Mouse (Mus musculus): ENCODE measurements around the gene Snx18. TPM values are rescaled to one million over a fixed set of nuclear protein-coding genes. Genes with fewer than 3 reads are reported as not detected.

Snx18 gene
- total RNA-seq, 2 experiments from 2014 or later = 15.3 to 16.3 TPM

DNA sequence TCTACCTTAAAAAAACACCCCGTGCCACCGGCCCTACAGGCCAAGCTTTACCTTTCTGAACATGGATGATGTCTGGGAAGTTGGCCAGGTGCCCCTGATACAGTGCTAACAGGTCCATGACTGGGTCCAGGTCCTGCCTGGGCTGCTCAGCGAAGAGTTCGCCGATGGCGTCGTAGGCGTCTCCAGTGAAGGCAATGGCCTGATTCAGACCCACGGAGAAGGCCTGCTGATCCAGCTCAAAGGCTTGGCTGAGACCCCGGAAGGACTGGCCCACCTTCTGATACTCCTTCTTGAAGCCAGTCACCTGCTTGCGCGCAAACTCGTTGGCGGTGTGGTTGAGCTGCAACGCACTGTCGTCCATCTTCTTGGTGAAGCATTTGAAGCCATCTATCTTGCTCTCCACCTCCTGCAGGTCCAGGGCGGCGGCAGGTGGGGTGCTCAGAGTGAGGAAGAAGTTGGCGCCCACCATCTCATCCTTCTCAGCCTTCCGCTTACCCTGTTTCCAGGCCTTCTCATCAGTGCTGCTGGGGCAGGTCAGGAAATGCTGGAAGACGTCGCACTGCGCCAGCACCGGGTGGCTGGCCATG, 1.5 kb downstream of the Snx18 start:
- no peak for ATAC-seq (replicated peaks; ENCODE audit: low FRiP score, poor library complexity, severe bottlenecking)

- no peak for ATAC-seq (replicated peaks; ENCODE audit: low FRiP score, poor library complexity, severe bottlenecking)
Observed at GRCm38 (mm10) chr13:113615971-113616671, 2.2 kb downstream of the Snx18 start.

GRCm38 (mm10) chr13:113615546-113615941, 2.8 kb downstream of the Snx18 start:
- ATAC-seq (replicated peaks; ENCODE audit: low FRiP score, poor library complexity, severe bottlenecking) = no peak

- ATAC-seq (replicated peaks; ENCODE audit: low FRiP score, poor library complexity, severe bottlenecking) = no peak
Observed at GRCm38 (mm10) chr13:113614635-113615545, 3.5 kb downstream of the Snx18 start.

DNA sequence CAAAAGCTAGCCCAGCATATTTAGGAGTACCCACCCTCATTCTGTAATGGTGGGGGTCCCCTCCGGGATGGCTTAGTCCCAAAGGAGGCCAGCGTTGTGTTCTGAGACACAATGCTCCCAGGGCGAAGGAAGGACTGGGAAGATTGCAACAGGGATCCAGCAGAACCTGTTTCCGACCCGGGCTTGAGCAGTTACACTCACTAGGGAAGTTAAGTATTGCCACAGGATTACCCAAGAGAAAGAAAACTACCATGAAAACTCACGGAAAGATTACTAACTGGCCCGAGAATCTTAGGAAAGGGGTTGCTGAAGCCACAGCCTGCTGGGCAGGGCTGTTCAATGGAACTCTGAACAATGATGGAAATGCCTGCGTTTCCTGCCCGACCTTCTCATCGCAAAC, 4.5 kb downstream of the Snx18 start:
- no peak for ATAC-seq (replicated peaks; ENCODE audit: low FRiP score, poor library complexity, severe bottlenecking)

GRCm38 (mm10) chr13:113613341-113613740, 5.0 kb downstream of the Snx18 start:
- no peak for ATAC-seq (replicated peaks; ENCODE audit: low FRiP score, poor library complexity, severe bottlenecking)

DNA sequence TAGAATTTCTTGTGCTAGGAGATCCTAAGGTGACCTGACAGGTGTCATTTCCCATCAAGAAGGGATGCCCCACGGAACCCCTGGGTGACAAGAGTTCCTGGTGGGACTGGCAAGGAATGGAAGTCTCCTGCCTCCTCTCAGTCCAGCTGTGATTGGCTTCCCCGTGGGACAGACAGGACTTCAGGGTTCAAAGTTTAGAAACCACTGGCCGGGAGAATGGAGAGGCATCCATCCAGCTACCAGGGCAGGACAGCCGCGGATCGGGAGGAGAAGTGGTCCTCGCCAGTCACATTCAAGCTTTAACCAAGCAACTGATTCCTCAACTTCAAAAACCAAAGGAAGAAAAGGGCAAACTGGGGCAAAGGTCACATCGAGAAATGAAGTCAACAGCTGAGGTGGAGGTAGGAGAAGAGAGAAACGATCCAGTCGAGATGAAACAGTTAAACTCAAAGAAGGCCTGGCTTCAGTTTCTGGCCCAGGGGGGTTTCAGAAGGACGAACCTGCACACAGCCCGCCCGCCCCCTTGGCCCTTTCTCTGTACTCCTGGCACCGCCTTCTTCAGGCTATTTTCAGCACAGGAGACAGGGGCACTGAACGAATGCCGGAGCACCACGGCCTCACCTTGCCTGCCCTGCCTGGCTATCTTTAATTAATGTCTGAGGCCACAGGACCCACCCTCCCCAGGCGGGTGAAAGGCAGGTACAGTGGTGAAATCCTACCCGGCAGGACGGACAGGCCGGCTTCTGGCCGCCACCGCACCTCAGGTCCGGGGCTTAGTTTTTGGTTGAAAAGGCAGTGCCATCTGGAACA, 6.0 kb downstream of the Snx18 start:
- ATAC-seq (replicated peaks; ENCODE audit: low FRiP score, poor library complexity, severe bottlenecking) = no peak

DNA sequence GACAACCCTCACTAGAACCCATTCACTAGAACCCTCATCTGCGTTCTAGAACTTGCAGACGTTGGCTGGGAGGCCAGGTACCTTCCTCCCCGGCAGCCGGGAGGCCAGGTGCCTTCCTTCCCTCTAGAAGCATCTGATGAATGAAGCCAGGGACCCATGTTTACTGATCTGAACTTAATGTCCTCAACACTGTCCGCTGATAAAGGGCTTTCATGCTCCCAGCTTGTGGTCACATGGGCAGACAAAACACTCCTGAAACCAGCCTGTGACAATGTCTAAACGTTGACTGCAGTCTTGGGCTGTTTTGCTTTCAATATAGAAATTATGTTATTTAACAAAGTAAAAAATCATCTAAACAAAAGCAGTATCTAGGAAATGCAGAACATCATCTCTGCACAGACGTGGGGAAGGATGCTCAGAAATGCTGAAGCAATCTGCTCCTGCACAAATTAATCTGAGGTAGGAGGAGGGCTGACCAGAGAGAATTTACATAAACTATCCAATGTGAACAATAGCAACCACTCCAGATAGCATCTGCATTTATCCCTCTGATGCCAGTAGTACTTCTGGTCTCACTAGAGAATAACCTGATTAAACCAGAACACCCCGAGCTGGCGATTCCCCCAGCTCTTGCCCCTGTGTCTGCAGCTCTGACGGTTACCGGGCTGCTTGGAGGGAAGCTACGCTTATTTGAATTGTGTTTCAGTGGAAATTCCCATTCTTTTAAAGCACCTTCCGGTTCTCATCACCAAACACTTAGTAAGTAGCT, 7.4 kb downstream of the Snx18 start:
- no peak for ATAC-seq (replicated peaks; ENCODE audit: low FRiP score, poor library complexity, severe bottlenecking)

GRCm38 (mm10) chr13:113609429-113609828, 8.9 kb downstream of the Snx18 start:
- ATAC-seq (replicated peaks; ENCODE audit: low FRiP score, poor library complexity, severe bottlenecking) = no peak

DNA sequence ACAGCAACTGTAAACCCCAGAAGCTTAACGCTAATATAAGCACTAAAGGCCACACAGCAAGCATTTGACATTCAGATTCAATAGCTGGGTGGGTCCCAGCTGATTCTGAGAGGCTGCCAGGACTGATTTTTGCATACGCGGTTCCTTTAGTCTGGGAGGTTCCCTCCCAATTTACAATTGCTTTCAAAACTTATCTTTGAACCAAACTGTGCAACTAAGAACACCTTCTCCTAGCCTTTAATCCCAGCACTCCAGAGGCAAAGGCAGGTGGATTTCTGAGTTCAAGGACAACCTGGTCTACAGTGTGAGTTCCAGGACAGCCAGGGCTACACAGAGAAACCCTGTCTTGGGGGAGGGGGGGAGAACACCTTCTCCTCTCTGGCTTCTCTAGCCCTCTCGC, 10.5 kb downstream of the Snx18 start:
- ATAC-seq (replicated peaks; ENCODE audit: low FRiP score, poor library complexity, severe bottlenecking) = no peak

GRCm38 (mm10) chr13:113607371-113607770, 11.0 kb downstream of the Snx18 start:
- no peak for ATAC-seq (replicated peaks; ENCODE audit: low FRiP score, poor library complexity, severe bottlenecking)

GRCm38 (mm10) chr13:113606741-113607358, 11.5 kb downstream of the Snx18 start:
- no peak for ATAC-seq (replicated peaks; ENCODE audit: low FRiP score, poor library complexity, severe bottlenecking)

- no peak for ATAC-seq (replicated peaks; ENCODE audit: low FRiP score, poor library complexity, severe bottlenecking)
Observed at GRCm38 (mm10) chr13:113606131-113606530, 12.2 kb downstream of the Snx18 start.

DNA sequence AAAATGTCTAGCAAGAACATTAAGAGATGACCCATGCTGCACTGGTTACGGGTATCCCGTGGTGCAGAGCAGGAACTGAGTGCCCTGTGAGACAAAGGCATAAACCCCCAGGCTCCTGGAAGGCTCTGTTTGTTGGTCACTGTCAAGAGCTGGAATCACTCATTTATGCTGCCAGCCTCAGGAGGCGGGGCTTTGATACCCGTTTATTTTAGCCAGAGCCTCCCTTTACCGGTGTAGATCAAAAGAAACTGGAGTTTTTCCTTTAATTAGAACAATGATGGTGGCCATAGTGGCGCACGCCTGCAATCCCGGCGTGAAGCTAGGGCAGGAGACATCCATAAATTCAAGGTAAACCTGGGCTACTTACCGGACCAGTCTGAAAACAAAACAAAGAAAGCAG, 12.7 kb downstream of the Snx18 start:
- no peak for ATAC-seq (replicated peaks; ENCODE audit: low FRiP score, poor library complexity, severe bottlenecking)

DNA sequence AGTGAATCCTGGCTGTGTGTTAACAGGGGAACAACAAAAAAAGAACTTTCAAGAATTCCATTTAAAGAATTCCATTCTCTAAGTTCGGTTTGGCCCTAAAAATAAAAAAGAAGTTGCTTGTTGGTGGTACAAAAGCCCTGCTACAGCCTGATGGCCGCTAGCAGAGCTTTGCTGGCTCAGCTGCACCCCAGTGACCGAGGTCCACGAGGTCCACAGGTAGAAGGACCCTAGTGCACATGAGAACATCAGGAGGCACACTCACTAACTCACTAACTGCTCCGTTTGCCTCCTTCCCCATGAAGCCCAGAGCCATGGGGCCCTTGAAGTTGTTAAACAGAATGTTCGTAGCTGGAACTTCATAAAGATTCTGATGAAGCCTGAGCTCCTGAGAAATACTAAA, 14.0 kb downstream of the Snx18 start:
- no peak for ATAC-seq (replicated peaks; ENCODE audit: low FRiP score, poor library complexity, severe bottlenecking)

GRCm38 (mm10) chr13:113602882-113603342, 15.5 kb downstream of the Snx18 start:
- ATAC-seq (replicated peaks; ENCODE audit: low FRiP score, poor library complexity, severe bottlenecking) = no peak

DNA sequence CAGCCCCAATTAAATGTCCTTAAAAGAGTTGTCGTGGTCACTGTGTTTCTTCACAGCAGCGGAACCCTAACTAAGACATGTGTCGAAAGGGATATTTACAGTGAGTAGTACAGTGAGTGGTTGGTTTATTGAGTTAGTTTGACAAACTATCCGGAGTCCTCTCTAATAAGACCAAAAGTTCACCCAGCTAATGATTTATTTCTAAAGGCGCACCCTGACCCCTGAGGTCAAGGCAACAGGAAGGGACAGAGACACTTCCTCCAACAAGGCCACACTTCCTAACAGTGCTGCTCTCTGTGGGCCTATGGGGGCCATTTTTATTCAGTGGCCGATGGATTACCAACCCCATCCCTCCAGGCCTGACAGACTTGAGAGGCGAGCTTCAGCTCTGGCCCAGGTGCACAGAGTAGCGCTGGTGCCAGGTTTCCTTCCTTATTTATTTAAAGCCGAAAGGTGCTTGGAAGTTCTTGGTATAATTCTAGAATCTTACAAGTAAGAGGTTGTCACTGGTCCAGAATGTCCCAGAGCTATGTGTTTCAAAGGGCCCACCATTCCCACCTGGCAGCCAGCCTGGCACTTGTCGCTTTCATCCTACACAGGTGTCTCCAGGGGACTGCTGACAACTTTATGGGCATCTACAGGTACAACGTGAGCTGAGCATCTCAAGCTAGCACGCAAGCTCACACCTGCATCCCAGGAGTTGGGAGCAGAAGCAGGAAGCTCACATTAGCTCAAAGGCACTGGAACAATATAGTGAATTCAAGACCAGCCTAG, 16.3 kb downstream of the Snx18 start:
- ATAC-seq (replicated peaks; ENCODE audit: low FRiP score, poor library complexity, severe bottlenecking) = no peak
